Mouse (Mus musculus) heart, postnatal 10 days (tissue): ENCODE data around the gene Cdhr3. TPM values are rescaled to one million over a fixed set of nuclear protein-coding genes. Genes with fewer than 3 reads are reported as not detected.

Experiments used
- DNase-seq, 2 experiments: peaks; one replicate each; pipeline ENCODE4 v3.0.0; 2021
- intact Hi-C: fragments of 180-260 bp; cut with DNase I; formaldehyde crosslinking; loops from one replicate; pipeline ENCODE4 v1.15.1; 2025
- total RNA-seq, 2 experiments: library from RNA; stranded (reverse); gene quantifications; 2 replicates each; pipeline ENCODE4 v1.2.3; 2021

The Cdhr3 gene
- under 1 TPM in 1 of 2 experiments, not detected in 1; 0.77 TPM for total RNA-seq

DNA sequence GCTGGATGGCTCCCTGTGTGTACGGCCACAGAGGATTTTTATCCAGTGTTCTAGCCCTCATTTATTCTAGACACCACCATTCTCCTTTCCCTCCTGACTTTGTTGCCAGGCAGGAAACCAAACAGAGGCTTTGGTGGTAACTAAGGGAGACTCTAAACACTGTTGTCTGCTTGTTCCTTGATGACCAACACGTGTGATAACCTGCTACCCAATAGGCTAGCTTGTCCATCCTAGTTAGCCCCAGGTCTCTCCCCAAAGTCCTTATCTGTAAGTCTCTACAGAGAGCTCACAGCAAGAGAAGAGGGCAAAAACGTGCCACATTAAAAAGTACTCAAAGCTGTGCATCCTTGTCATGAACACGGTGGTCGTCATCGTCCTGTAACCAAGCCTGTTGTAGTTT is at the start of gene Cdhr3:
TSS of gene Cdhr3 (minus strand) at position 101 of the 400 bp plus-strand sequence.
- intact Hi-C loops: no loop called here

DNA sequence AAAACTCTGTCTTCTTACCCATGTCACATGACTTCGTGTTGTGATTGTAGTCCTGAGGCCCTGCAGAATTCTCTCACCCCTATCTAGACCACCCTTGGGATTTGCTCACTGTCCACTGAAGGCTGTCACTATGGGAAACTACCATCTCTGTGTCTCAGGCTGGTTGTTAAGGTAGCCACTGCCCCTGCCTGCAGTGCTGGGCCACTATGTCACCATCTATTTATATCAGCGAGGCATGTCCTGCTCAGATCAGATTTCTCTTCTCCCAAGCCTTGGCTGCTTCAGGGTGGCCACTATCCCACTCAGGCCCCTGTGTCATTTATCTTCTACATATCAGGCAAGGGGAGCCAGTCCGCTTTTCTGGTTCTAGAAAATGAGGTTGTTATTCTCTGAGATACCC is 46.4 kb upstream of the Cdhr3 start:
- intact Hi-C loops: no loop called here
- DNase-seq: peak; percentile 42 to 57

More for the DNA sequence above, at the start of gene Cdhr3:
- no peak for DNase-seq

DNA sequence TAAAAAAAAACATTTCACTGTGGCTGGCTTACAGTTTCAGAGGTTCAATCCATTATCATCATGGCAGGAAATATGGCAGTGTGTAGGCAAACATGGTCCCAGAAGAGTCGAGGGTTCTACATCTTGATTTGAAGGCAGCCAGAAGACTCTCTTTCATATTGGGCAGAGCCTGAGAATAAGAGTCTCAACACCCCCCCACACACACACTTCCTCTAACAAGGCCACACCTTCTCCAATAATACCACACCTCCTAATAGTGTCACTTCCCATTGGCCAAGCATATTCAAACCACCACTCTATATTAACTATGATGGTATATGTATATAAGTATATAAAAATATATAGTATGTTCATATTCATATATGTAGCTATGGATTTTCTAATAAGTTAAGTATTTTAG is 45.2 kb upstream of the Cdhr3 start:
- DNase-seq: no peak
- intact Hi-C loops: no loop called here

DNA sequence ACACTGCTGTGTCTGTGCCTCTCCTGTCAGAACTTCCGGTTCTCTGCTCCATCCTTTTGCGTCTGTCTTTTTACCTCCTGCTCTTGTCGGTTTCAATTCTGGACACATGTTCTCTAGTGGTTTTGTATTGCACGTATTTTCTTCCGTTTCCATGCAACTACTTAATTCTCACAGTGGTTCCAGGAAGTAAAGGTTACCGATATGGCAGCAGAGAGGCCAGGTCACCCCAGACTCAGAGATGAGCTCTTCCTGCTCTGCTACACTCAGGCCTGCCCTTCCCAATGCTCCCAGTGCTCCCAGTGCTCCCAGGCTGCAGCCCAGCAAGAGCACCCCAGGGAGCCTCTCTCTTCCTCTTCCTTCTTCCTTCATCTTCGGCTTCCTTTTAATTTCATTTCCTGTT is 39.1 kb upstream of the Cdhr3 start:
- intact Hi-C loops: no loop called here

DNA sequence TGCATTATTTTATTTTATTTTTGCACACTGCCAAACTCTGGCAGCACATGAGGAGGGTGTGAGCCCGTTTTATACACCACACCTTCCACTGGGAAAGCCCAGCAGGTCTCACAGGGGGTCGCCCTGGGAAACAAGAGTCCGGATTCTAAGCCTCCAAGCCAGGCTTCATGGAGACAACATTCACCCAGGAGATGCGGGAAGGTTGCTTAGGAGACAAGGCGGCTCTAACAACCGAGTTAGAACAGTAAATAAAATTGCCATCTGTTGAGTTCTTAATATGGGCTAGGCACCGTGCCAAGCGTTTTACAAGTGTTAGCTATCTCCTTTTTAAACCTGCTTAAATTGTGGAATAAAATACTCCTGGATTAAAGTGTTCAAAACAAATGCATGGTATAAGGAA is 37.7 kb upstream of the Cdhr3 start:
- intact Hi-C loops: no loop called here
- DNase-seq: no peak

More for the DNA sequence above, 39.1 kb upstream of the Cdhr3 start:
- DNase-seq: no peak

DNA sequence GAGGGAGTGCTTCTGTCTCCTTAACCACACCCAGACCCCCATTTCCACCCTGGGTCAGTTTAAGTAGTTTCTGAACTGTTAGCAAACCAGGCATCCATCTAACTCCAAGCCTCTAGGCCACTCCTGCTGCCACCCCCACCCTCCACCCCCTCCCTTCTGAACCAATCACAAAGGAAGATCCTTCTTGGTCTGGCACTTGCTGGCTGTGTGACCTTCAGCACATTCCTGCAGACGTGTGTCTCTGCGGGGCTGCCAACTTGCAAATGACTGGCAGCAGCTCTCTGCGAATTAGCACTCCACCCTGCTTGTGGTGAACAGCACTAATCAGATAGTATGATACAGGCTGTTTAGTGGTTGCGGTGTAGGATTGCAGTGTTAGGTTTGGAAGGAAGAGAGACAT is 36.7 kb upstream of the Cdhr3 start:
- intact Hi-C loops: no loop called here
- peak; percentile 58 to 66 for DNase-seq

DNA sequence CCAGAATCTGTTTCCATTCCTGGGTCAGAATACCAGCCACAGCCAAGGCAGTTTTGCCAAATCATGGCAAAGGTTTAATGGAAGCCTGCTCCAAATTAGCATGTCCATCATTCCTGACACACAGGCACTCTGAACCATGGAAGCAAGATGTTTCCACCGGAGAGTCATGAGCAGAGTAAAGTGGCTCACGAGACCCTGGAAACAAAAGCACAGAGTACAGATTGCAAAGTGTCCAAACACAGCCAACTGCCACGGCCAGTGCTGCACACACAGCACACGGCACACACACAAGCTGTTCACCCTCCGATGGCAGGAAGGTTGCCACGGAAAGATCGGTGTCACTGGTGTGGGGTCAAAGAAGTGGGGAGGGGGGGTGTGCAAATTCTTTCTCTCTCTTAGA is 36.0 kb upstream of the Cdhr3 start:
- no peak for DNase-seq
- intact Hi-C loops: no loop called here

DNA sequence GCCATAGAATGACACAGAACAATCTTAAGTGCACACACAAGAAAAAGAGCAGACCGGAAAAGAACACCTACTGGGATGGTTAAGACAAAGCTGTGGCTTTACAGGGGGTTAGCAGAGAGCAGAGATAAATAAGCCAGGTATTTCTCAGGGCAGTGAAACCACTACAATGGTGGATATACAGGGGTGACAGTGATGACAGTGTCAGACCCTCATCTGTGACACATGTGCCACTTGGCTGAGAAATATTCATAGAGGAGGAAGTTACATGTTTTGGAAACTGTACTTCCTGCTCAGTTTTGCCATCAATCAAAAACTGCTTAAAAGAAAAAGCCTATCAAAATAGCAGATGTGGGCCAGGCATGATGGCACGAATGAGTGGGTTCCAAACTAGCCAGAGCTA is 35.4 kb upstream of the Cdhr3 start:
- intact Hi-C loops: no loop called here

DNA sequence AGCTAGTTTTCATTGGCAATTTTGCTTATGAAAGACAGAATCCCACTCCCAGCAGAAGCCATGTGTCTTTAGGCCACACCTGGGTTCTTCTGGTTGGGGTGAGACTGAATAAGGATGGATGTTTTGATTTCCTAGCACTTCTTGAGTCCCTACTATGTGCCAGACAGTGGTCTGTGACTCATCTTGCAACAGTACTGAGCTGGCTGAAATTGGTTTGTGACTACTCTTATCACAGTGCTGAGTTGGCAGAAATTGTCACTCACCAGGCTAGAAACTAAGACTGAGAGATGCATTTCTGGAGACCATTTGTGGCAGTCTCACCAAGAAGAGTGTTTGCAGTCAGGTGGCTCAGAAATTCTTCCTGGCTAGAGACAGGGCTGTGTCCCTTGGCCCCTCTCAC is 33.6 kb upstream of the Cdhr3 start:
- intact Hi-C loops: no loop called here
- no peak for DNase-seq

More for the DNA sequence above, 35.4 kb upstream of the Cdhr3 start:
- no peak for DNase-seq

DNA sequence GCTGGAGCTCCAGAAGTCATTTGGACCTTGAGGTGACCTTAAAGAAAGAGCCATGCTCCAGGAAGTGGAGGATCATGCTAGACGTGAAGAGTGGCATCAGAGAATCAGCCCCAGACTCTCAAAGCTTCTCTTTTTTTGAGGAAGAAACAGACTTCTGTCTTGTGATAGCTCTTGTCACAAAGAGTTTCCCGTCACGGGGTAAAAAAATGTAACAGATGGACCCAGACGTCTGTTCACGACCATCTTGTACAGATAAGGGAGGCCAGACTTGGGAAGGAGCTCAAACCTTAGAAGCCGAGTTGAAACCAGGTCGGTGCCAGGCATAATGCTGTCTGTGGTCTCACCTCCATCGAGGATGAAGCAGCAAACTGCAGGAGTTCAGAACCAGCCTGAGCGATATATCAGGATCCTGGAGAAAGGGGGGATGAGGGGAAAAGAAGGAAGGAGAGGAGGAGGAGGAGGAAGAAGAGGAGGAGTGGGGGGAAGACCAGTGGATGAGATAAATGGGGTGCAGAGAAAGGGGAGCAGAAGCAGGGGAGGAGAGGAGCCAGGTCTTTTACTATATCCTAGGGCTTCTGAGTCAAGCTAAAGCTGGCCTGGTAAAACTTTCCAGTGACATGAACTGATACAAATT is 33.0 kb upstream of the Cdhr3 start:
- no peak for DNase-seq
- intact Hi-C loops: no loop called here

DNA sequence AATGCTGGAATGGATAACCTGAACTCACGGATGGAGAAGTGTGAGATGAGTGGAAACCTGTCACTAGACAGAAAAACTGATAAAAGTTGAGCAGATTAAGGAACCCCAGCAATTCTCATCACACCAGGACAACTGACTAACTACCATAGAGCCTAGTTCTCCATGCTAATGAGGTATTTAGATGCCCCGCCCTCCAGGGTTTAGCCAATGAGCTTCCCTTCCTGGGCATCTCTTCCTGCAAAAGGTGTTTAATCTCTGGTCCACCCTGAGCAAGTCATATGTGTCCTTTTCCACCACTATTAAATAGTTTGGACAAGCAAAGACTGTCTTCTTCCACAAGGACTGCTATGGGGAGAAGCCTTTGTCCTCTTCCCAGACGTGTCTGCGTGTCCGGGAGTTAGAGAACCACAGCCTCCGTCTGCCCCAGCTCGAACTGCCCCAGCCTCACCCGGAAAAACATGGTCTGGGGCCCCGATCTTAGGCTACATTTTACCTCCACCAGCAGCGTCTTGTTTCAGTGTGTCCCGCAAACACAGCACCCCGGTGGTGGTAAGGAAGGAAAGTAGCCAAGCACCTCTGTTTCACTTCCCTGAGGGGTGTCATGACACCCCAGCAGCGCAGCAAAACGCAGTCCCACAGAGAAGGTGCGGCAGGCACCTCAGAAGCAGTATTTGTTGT is 26.1 kb upstream of the Cdhr3 start:
- intact Hi-C loops: no loop called here
- DNase-seq: no peak

DNA sequence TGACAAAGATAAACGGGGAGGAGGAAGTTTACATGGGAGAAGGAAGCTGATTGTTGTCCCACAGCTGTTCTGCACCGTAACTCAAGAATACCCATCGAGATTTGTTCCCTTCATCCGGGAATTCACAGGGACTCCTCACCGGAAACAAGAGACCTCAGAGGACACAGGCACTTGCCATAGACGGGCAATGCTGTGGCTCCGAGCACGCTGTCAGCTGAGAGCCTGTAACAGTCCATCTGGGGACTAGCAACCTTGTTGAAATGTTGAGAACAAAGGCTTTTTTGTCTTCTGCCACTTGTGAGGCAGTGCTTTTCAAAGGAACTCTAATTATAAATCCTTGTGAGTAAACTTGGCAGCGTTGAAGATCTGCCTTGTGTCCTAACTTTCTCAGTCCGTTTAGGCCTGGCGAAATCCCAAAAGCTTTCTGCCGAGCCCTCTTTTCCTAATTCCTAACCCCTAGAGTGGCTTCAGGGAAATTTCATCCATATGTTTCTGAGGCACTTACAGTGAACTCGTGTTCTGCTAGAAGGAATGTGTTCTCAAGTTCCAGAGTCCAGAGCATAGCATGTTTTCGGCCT is 18.3 kb upstream of the Cdhr3 start:
- peak; percentile 52 to 68 for DNase-seq
- intact Hi-C loops: no loop called here

DNA sequence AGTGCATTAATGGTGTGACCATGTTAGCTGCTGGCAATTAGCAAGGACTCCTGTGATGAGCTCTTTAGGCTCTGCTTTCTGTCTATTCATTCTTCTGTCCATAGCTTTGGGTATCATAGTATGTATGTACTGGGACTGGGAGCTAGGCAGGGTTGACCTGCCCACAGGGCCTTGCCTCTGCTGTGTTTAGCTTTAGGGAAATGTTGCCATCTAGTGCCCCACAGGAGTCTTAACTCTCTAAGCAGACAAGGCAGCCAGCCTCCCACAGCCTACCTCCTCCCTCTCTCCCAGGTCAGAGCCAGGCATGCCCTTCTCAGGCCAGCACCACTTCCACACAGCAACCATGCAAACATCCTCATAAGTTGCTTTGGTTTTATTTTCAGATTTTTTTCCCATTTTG is 16.9 kb upstream of the Cdhr3 start:
- DNase-seq: peak; percentile 31 to 43
- intact Hi-C loops: loop anchor here (1.0 to 5.0 kb wide), 2 partner anchors 82 to 197 kb away; no protein-coding TSS in a partner anchor

DNA sequence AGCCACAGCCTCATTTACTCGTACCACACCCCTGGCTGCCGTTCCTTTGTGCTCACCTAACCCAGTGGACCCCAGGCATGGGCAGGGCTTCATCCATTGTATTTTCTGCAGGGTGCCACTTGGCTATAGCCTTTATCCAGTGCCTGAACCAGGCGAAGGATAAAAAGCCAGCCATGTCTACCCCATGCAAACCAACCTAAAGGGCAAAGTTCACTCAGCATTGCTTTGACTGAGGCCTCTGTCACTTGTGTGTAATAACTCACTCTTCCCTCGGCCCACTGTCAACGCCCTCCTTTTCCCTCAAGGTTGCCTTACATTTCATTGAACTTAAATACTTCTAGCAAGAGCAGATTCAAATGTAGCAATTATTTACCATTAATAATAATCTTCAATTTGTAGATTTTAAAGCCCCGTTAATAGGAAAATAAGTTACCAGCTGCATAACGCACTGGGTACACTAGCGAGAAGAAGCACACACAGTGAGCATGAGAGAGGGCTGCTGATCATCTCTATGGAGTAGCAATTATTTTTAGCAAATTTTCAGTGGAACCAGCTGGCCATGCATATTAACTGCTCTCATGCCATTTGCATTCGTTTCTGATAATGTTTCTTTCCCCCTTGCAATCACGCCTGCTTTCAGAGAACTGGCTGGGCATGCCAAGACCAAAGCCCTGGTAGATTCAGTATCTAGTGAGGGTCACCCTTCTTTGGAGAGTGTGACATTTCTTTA is 13.9 kb upstream of the Cdhr3 start:
- no peak for DNase-seq
- intact Hi-C loops: loop anchor here (5.0 kb wide), 1 partner anchor 194 kb away; no protein-coding TSS in a partner anchor

DNA sequence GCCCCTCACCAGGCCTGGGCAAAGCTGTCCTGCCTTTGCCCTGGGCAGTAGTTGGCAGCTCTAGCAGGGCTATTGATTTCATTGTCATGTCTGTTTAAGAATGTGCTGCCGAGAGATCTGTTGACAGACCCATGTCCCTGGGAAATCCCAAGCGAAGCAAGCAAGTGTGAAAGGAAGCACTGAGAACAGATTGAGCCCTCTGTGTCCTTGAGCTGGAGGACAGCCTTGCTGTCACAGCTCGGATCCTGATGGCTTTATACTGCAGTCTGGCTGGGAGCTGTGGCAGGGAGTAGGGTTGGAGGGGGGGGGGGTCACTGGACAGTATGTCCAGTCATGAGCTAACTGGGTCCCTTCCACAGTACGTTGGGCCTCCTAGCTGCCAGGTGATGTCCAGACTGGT is 13.0 kb upstream of the Cdhr3 start:
- intact Hi-C loops: loop anchor here (5.0 kb wide), 1 partner anchor 193 kb away; no protein-coding TSS in a partner anchor
- no peak for DNase-seq

DNA sequence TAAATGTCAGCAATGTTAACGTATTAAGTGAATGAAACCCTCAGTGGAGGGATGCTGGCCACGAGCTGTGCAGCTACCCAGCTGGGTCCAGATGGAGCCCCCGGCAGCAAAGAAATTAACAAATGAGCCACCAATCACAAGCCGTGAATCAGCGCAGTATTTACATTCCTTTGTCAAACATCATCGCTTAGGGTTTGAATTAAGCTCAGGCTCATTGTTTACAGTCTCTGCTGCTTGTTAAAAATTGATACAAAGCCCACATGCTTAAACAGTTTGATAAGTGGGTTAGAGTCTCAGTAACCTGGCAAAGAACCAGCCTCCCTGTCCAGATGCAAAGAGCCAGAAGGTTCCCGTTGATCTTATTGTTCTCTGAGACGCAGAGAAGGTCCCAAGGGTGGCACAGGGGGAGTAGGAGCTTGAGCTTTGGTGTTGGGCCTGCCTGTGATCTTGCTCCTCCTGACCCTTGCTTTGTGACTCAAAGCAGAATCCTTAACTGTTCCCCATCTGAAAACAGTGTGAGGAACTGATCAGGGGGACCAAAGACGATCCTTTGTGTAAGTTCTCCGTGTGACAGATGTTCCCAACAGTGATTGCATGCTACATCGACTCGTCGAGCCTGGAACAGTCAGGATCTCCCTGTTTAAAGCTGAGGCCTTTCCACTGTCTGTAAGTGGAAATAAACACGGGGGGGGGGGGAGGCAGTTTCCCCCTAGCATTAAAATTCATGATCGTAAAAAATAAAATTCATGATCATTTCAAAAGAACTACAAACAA is 9.9 kb upstream of the Cdhr3 start:
- peak in 1 of 2 experiments; percentile 16 for DNase-seq
- intact Hi-C loops: no loop called here

DNA sequence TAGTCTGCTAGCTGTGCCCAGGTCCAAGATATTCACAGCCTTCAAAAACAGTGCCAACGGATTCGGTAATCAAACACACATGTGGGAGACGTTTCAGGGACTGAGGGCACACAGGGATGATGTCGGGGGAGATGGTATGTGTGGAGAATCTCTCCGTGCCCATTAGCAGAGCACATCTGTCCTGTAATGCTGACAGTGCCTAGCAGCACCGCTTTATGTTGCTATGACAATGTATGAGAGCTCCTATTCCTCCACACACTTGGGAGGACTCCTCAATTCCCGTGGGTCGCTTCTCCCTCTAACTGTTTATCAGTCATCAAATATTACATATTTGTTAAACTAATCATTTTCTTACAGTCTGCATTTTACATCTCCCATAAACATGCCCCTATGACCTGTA is 9.0 kb upstream of the Cdhr3 start:
- no peak for DNase-seq
- intact Hi-C loops: no loop called here

DNA sequence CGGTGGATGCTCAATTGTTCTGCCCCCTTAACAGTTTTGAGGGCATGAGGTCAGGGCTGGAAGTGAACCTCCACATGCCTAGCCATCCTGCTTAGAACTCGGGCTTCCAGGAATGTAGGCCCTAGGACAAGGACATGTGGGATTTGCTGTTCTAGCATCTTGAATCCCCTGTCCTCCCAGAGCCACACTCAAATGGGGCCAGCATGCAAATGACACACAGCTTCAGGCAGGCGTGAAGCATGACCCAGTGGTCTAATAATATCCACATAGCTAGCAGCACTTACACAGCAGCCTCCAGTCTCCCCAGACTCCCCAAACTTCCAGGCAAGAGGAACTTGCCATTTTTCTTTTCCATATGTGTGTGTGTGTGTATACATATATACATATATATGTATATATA is 3.3 kb upstream of the Cdhr3 start:
- intact Hi-C loops: no loop called here
- no peak for DNase-seq

DNA sequence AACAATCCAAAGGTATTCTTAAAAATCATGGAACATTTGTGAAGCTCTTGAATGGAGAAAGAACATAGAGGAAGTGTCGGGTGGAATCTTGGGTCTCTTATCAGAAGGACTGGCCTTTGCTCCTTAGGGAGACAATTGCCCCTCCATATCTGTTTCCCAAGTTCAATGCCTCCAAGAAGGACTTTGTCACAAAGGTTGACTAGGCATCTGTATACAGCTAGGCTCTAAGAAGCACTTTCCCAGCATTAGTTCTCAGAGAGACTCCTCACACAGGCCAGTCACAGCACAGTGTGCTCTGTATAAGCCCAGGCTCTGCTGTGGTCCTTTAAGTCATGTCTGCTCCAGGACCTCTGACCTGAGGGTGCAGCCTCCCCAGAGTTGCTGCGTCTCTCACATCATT is 479 bp downstream of the Cdhr3 start:
- DNase-seq: no peak

DNA sequence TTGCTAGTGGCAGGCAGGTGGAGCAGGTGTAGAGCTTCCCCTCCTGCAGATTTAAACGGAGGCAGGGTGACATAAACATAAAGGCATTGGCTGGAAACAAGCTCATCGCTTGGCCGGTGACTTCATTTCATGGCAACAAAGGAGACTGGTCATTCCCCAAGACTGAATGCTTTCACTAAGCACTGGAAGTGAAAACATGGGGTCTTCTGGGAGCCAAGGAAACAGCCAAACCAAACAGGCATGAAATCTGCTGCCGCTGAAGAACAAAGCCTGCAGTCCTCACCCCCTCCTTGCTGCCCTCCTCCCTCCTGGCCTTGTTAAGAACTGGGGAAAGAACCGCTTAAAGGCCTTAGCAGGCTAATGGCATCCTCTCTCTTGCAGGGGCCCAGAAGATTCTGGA is 6.5 kb downstream of the Cdhr3 start:
- intact Hi-C loops: no loop called here
- no peak for DNase-seq

More for the DNA sequence above, 479 bp downstream of the Cdhr3 start:
- intact Hi-C loops: no loop called here

DNA sequence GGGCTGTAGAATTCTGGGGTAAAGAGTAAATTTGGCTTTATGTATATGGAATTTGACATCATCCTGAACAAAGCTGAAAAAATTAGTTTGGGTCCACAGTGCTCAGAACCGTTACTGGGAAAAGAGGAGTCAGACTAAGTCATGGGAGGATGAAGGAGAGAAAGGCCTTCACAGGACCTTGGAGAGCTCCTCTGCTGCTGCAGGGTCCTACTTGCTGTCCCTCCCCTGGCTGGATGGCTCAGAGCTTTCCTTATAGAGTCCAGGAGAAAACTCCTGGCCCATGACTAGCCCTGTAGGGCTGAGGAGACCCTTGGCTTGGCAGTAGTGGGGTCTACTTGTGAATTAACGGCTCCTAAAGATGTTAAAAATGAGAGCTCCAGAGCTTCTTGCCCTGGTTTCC is 8.0 kb downstream of the Cdhr3 start:
- peak; percentile 44 to 61 for DNase-seq
- intact Hi-C loops: no loop called here
